Mouse (Mus musculus): Measurements from ENCODE around the gene Unc13b. TPM values are rescaled to one million over a fixed set of nuclear protein-coding genes. Genes with fewer than 3 reads are reported as not detected.
A peak's percentile ranks its signal among the peaks of the same experiment; 100 is the strongest.

Unc13b gene
- polyA plus RNA-seq, 1 experiment from 2014 or later = 2.0 TPM

DNA sequence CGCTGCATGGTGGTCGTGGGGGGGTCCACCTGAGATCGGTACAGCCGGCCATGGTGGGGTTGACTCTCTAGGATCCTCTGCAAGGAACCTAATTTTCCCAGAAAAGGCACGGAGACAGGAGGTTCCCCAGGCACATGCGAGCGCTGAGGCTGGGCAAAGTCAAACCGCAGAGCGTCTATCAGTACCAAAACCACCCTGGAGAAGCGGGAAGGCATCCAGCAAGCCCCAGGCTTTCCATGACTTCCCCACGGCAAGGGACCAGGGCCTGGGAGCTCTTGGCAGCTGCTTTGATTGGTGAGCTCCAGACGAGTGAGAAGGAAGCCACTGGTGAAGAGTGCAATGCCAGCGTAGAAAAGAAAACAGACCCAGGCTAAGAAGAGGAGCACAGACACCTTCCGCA is 34.1 kb upstream of the Unc13b start:
- Histone ChIP-seq H3K4me2 (peak overlapping the region; percentile 78), H3K9me3 (ENCODE audit: control insufficient read depth, low read length) (no peaks in the 10 kb centered on the region), H3K9ac (ENCODE audit: low read depth, low read length) (peak overlapping the region; percentile 67), H3K4me1 (replicated peaks; ENCODE audit: control insufficient read depth, insufficient read depth, low read length) (peaks cover 13% of the 10 kb centered on the region), H3K27ac (ENCODE audit: low read depth, low read length) (peak overlapping the region; percentile 56; the same call in 1 of the 2 replicates), H3K27me3 (replicated peaks; ENCODE audit: control insufficient read depth, insufficient read depth, low read length) (no peaks in the 10 kb centered on the region), H3K4me3 (ENCODE audit: low read depth, low read length) (peak overlapping the region; percentile 56), H3K36me3 (ENCODE audit: control insufficient read depth, insufficient read depth, low read length) (peaks cover 46% of the 10 kb centered on the region)
- no peak for DNase-seq (ENCODE audit: low spot score)
- 81% methylated on average over 14 of the region's 14 CpGs for WGBS
- no peak for ATAC-seq (replicated peaks; ENCODE audit: low FRiP score)

DNA sequence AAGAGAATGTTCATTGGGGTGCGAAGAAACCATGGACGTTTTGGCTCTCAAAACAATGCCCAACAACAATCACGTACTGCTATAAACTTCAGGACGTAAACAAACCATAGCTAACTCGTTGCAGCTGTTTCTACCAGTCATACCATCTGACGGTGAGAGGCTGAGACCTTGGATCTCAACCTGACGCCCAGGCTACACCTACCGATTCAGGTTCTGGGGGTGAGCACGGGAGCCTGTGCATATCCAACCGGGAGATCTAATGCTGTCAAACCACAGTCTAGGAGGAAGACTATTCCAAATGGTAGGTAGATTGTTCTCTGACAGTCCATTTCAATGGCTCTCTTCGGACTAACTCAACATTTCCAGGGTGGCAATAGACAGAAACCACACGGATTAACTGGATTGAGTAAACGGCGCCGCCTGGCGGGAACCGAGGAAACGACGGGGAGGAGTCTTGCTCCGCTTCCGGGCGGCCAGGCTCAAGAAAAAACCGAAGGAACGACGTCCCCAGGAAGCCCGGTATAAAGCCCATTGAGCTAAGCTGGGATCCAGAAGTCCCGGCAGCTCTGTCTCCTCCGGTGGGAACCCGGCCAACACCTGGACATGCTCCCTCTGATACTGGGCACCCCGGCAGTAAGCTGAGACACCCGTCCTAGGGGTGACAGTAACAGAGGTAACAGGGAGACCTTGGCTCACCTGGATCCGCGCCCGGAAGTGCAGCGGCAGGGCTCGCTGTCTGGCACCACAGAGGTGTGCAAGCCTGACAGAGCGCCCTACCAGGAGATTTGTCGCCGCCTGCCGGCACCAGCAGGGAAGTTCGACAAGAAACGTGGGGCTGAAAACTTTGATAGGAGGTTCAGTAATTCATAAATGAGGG is 33.4 kb upstream of the Unc13b start, which contains the start of gene Pigo:
Gene Pigo (minus strand): TSS at position 736 of the 877 bp plus-strand sequence.
- H3K36me3 ChIP-seq (ENCODE audit: control insufficient read depth, insufficient read depth, low read length) = peaks cover 49% of the 10 kb centered on the region
- H3K9ac ChIP-seq (ENCODE audit: low read depth, low read length) = peak within 1 kb of the TSS; percentile 67
- H3K4me2 ChIP-seq = peak within 1 kb of the TSS; percentile 78
- DNase-seq (ENCODE audit: low spot score) (peak; percentile 95), ATAC-seq (replicated peaks; ENCODE audit: low FRiP score) (peak; percentile 92)
- peaks cover 19% of the 10 kb centered on the region for H3K4me1 ChIP-seq (replicated peaks; ENCODE audit: control insufficient read depth, insufficient read depth, low read length)
- no peaks in the 10 kb centered on the region for H3K9me3 ChIP-seq (ENCODE audit: control insufficient read depth, low read length)
- 7% methylated on average over 42 of the region's 42 CpGs for WGBS
- H3K27ac ChIP-seq (ENCODE audit: low read depth, low read length) = peak within 1 kb of the TSS; percentile 56
- peak within 1 kb of the TSS; percentile 56 for H3K4me3 ChIP-seq (ENCODE audit: low read depth, low read length)
- H3K27me3 ChIP-seq (replicated peaks; ENCODE audit: control insufficient read depth, insufficient read depth, low read length) = no peaks in the 10 kb centered on the region

DNA sequence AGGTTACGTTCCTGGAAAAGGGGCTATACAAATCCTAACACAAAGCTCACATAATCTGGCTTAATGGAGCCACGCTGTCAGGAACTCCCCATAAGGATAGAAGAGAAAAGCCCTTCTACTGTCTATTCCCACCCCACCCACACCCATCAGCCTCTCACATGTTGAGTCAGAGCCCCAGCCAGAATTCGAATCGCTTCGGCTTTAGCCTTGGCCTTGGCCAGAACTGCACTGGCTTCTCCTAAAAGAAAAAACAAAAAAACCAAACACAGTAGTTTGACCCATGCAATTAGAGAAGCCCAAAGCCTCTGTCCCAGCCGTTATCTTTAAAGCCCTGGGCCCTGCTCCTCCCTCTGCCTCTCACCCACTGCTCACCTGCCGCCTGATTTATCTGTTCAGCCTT is 29.6 kb upstream of the Unc13b start:
- H3K4me2 ChIP-seq = no peak overlapping the region
- H3K36me3 ChIP-seq (ENCODE audit: control insufficient read depth, insufficient read depth, low read length) = peaks cover 31% of the 10 kb centered on the region
- WGBS = 87% methylated on average over 7 of the region's 7 CpGs
- H3K27ac ChIP-seq (ENCODE audit: low read depth, low read length) = no peak overlapping the region
- H3K4me1 ChIP-seq (replicated peaks; ENCODE audit: control insufficient read depth, insufficient read depth, low read length) = peaks cover 24% of the 10 kb centered on the region
- H3K4me3 ChIP-seq (ENCODE audit: low read depth, low read length) = no peak overlapping the region
- no peak for ATAC-seq (replicated peaks; ENCODE audit: low FRiP score)
- H3K9me3 ChIP-seq (ENCODE audit: control insufficient read depth, low read length) = no peaks in the 10 kb centered on the region
- DNase-seq (ENCODE audit: low spot score) = no peak
- no peaks in the 10 kb centered on the region for H3K27me3 ChIP-seq (replicated peaks; ENCODE audit: control insufficient read depth, insufficient read depth, low read length)
- H3K9ac ChIP-seq (ENCODE audit: low read depth, low read length) = no peak overlapping the region

DNA sequence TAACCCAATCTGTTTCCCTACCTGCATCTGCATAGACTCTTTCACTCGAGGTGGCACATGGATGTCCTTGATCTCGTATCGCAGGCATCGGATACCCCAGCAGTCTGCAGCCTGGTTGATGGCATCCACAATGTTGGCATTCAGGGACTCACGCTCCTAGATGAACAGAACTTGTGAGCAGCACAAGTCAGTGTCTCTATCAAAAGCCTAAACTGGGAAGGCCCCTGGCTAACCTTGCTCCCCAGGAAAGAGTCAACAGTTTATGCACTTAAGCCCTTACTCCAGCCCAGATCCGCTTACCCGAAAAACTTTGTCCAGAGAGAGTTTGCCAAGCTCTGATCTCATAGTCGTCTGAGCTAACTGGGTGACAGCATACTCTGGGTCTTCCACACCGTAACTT is 29.0 kb upstream of the Unc13b start:
- no peak overlapping the region for H3K27ac ChIP-seq (ENCODE audit: low read depth, low read length)
- peaks cover 31% of the 10 kb centered on the region for H3K36me3 ChIP-seq (ENCODE audit: control insufficient read depth, insufficient read depth, low read length)
- ATAC-seq (replicated peaks; ENCODE audit: low FRiP score) = no peak
- peak overlapping the region; percentile 89 for H3K4me2 ChIP-seq
- H3K27me3 ChIP-seq (replicated peaks; ENCODE audit: control insufficient read depth, insufficient read depth, low read length) = no peaks in the 10 kb centered on the region
- WGBS = 92% methylated on average over 9 of the region's 9 CpGs
- DNase-seq (ENCODE audit: low spot score) = no peak
- H3K9me3 ChIP-seq (ENCODE audit: control insufficient read depth, low read length) = no peaks in the 10 kb centered on the region
- peak overlapping the region; percentile 99 for H3K9ac ChIP-seq (ENCODE audit: low read depth, low read length)
- peaks cover 20% of the 10 kb centered on the region for H3K4me1 ChIP-seq (replicated peaks; ENCODE audit: control insufficient read depth, insufficient read depth, low read length)
- H3K4me3 ChIP-seq (ENCODE audit: low read depth, low read length) = peak overlapping the region; percentile 90

DNA sequence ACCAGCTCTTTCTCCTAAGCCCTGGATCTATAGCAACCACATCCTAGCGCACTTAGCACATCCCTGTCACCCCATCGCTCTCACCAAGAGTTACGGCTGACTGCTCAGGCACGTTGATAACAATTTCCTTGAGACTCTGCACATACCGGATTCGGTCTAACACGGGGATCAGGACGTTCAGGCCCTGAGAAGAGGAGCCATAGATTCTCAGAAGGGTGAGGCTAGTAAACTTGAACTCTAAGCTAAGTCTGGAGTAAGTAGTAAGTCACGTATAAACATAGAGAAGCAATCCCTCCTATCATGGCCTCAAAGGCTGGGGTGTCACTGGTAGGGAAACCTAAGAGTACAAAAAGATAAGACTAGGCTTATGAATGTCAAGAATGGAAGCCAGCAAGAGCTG is 28.4 kb upstream of the Unc13b start:
- peak overlapping the region; percentile 99 for H3K9ac ChIP-seq (ENCODE audit: low read depth, low read length)
- H3K27ac ChIP-seq (ENCODE audit: low read depth, low read length) = peak overlapping the region; percentile 84; the same call in 1 of the 2 replicates
- WGBS = 59% methylated on average over 9 of the region's 9 CpGs
- DNase-seq (ENCODE audit: low spot score) (no peak), ATAC-seq (replicated peaks; ENCODE audit: low FRiP score) (no peak)
- H3K4me1 ChIP-seq (replicated peaks; ENCODE audit: control insufficient read depth, insufficient read depth, low read length) = peaks cover 15% of the 10 kb centered on the region
- H3K27me3 ChIP-seq (replicated peaks; ENCODE audit: control insufficient read depth, insufficient read depth, low read length) = no peaks in the 10 kb centered on the region
- H3K4me2 ChIP-seq = peak overlapping the region; percentile 89
- H3K9me3 ChIP-seq (ENCODE audit: control insufficient read depth, low read length) = no peaks in the 10 kb centered on the region
- H3K36me3 ChIP-seq (ENCODE audit: control insufficient read depth, insufficient read depth, low read length) = peaks cover 31% of the 10 kb centered on the region
- H3K4me3 ChIP-seq (ENCODE audit: low read depth, low read length) = peak overlapping the region; percentile 90

DNA sequence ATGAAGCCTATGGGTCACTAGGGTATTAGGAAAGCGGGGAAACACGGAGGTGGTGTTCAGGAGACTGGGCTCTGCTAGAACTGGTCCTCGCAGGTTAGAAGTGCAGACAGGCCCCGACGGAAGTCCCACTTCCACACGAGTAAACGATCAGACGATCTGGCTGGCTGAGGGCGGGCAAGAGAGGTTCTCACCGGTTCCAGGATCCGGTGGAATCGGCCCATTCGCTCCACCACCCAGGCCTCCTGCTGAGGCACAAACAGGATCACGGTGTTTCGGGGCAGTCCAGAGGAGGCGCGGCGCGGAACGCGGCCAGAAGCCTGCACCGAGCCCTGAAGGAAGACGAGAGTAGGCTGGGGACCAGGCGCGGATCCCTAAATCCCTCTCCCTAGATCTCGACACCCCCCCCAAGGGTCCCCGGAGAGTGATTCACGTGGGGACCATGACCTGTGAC is 27.9 kb upstream of the Unc13b start:
- WGBS = under 1% methylated on average over 28 of the region's 28 CpGs
- peak overlapping the region; percentile 90 for H3K4me3 ChIP-seq (ENCODE audit: low read depth, low read length)
- ATAC-seq (replicated peaks; ENCODE audit: low FRiP score) (peak; percentile 62), DNase-seq (ENCODE audit: low spot score) (peak; percentile 61)
- H3K36me3 ChIP-seq (ENCODE audit: control insufficient read depth, insufficient read depth, low read length) = peaks cover 31% of the 10 kb centered on the region
- peak overlapping the region; percentile 84 for H3K27ac ChIP-seq (ENCODE audit: low read depth, low read length)
- peak overlapping the region; percentile 99 for H3K9ac ChIP-seq (ENCODE audit: low read depth, low read length)
- H3K9me3 ChIP-seq (ENCODE audit: control insufficient read depth, low read length) = no peaks in the 10 kb centered on the region
- peak overlapping the region; percentile 89 for H3K4me2 ChIP-seq
- H3K4me1 ChIP-seq (replicated peaks; ENCODE audit: control insufficient read depth, insufficient read depth, low read length) = peaks cover 15% of the 10 kb centered on the region
- H3K27me3 ChIP-seq (replicated peaks; ENCODE audit: control insufficient read depth, insufficient read depth, low read length) = no peaks in the 10 kb centered on the region

DNA sequence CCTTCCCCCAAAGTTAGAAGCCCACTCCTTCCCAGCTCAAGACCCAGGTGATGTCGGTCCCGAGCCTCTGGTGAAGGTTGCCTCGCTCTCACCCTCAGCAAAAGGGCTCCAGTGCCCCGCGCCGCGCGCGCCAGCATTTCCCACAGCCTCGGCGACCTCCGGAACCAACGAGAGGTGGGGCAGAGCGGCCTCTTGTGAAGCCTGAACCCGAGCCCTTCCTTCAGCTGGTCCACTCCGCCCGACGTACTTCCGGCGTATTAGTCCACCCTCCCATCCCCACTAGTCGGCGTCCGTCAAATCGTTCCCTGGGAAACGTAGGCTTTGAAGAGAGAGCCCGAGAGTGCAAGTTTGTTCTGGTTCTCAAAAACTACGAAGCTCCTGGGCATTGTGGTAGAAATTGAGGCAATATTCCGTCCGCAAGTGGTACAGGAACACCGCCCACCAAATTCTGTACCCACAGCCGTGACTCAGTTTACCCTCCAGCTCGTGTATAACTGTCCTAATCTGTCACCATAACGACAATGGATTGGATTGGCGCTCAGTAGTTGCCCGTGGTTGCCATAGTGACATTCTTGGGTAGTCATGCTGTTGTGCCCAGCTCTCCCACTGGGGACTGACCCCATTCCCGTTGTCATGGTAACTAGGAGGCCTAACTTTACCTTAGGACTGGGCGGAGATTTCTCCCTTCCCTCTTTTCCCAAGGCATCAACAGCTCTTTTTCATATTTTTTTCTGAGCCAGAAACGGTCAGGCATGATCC is 27.3 kb upstream of the Unc13b start, which contains the start of gene Stoml2:
Gene Stoml2 (minus strand): TSS at position 474 of the 759 bp plus-strand sequence.
- Histone ChIP-seq H3K27ac (ENCODE audit: low read depth, low read length) (peak within 1 kb of the TSS; percentile 84), H3K36me3 (ENCODE audit: control insufficient read depth, insufficient read depth, low read length) (peaks cover 35% of the 10 kb centered on the region), H3K9ac (ENCODE audit: low read depth, low read length) (peak within 1 kb of the TSS; percentile 99), H3K4me2 (peak within 1 kb of the TSS; percentile 89), H3K9me3 (ENCODE audit: control insufficient read depth, low read length) (no peaks in the 10 kb centered on the region), H3K4me1 (replicated peaks; ENCODE audit: control insufficient read depth, insufficient read depth, low read length) (peaks cover 18% of the 10 kb centered on the region), H3K4me3 (ENCODE audit: low read depth, low read length) (peak within 1 kb of the TSS; percentile 90), H3K27me3 (replicated peaks; ENCODE audit: control insufficient read depth, insufficient read depth, low read length) (no peaks in the 10 kb centered on the region)
- 1% methylated on average over 38 of the region's 38 CpGs for WGBS
- ATAC-seq (replicated peaks; ENCODE audit: low FRiP score) = peak; percentile 97
- peak; percentile 87 for DNase-seq (ENCODE audit: low spot score)

DNA sequence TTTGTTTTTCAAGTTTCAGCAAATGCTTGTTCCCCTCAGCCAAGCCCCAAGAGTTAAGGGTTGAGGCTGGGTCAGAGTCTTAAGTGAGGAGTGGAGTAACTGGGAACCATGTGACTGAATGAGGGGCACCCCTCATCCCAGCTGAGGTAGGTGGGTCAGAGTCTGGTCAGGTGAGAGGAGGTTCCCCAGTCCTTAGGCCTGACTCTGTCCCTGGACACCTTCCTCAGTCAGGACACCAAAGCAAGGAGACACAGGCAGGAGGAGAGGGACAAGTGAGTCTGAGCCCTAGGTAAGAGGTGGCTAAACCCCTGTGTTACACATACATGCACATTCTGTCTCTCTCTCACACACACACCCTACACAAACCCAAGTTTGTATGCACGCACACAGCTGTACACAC is 26.3 kb upstream of the Unc13b start:
- peaks cover 29% of the 10 kb centered on the region for H3K4me1 ChIP-seq (replicated peaks; ENCODE audit: control insufficient read depth, insufficient read depth, low read length)
- H3K4me3 ChIP-seq (ENCODE audit: low read depth, low read length) = no peak overlapping the region
- H3K9me3 ChIP-seq (ENCODE audit: control insufficient read depth, low read length) = no peaks in the 10 kb centered on the region
- WGBS = 75% methylated on average over 1 of the region's 1 CpGs
- ATAC-seq (replicated peaks; ENCODE audit: low FRiP score) = no peak
- H3K9ac ChIP-seq (ENCODE audit: low read depth, low read length) = no peak overlapping the region
- H3K27me3 ChIP-seq (replicated peaks; ENCODE audit: control insufficient read depth, insufficient read depth, low read length) = no peaks in the 10 kb centered on the region
- H3K36me3 ChIP-seq (ENCODE audit: control insufficient read depth, insufficient read depth, low read length) = peaks cover 25% of the 10 kb centered on the region
- H3K27ac ChIP-seq (ENCODE audit: low read depth, low read length) = no peak overlapping the region
- H3K4me2 ChIP-seq = no peak overlapping the region
- DNase-seq (ENCODE audit: low spot score) = no peak

Measured in liver, embryonic 11.5 days (tissue).